Mouse (Mus musculus) right cerebral cortex, postnatal 14 days (tissue): ENCODE results near the gene Nav1.
"Not testable (repeated sequence)": the region's sequence is repeated elsewhere in the genome, so short reads cannot be mapped to it uniquely, and the experiment has no call there.

Source experiments
- DNase-seq: peaks from one replicate; pipeline ENCODE4 v3.0.0; 2022

The Nav1 gene

GRCm38 (mm10) chr1:135514913-135515632 is 92.0 kb downstream of the Nav1 start:
- no peak for DNase-seq

- DNase-seq, result no peak
Measured at GRCm38 (mm10) chr1:135514046-135514445, 93.0 kb downstream of the Nav1 start.

GRCm38 (mm10) chr1:135513464-135513863 is 93.6 kb downstream of the Nav1 start:
- DNase-seq, result no peak

GRCm38 (mm10) chr1:135510346-135510977 is 96.6 kb downstream of the Nav1 start:
- peak; percentile 22 for DNase-seq

GRCm38 (mm10) chr1:135509145-135510084 is 97.7 kb downstream of the Nav1 start:
- no peak for DNase-seq

GRCm38 (mm10) chr1:135508349-135508634 is 98.8 kb downstream of the Nav1 start:
- no peak for DNase-seq

- DNase-seq, result no peak
Measured at GRCm38 (mm10) chr1:135507572-135508348, 99.3 kb downstream of the Nav1 start.

- DNase-seq, result no peak
Measured at GRCm38 (mm10) chr1:135505499-135505898, 101.6 kb downstream of the Nav1 start.

- DNase-seq, result peak; percentile 45
Measured at GRCm38 (mm10) chr1:135503436-135503835, 103.7 kb downstream of the Nav1 start.

- DNase-seq, result no peak
Measured at GRCm38 (mm10) chr1:135502750-135503149, 104.3 kb downstream of the Nav1 start.

GRCm38 (mm10) chr1:135502135-135502534 is 105.0 kb downstream of the Nav1 start:
- no peak for DNase-seq

GRCm38 (mm10) chr1:135498455-135499358 is 108.4 kb downstream of the Nav1 start:
- DNase-seq, result no peak

GRCm38 (mm10) chr1:135495048-135495447 is 112.0 kb downstream of the Nav1 start:
- no peak for DNase-seq

GRCm38 (mm10) chr1:135493862-135494261 is 113.2 kb downstream of the Nav1 start:
- no peak for DNase-seq

- no peak for DNase-seq
Measured at GRCm38 (mm10) chr1:135492406-135492805, 114.7 kb downstream of the Nav1 start.

- no peak for DNase-seq
Measured at GRCm38 (mm10) chr1:135490931-135491666, 116.0 kb downstream of the Nav1 start.

- no peak for DNase-seq
Measured at GRCm38 (mm10) chr1:135488879-135489278, 118.2 kb downstream of the Nav1 start.

- no peak for DNase-seq
Measured at GRCm38 (mm10) chr1:135485179-135485578, 121.9 kb downstream of the Nav1 start.

GRCm38 (mm10) chr1:135484503-135485051 is 122.5 kb downstream of the Nav1 start:
- DNase-seq, result not testable (repeated sequence)

GRCm38 (mm10) chr1:135483971-135484370 is 123.1 kb downstream of the Nav1 start:
- DNase-seq, result no peak

GRCm38 (mm10) chr1:135482666-135483065 is 124.4 kb downstream of the Nav1 start:
- no peak for DNase-seq
